Mouse (Mus musculus): ENCODE data around the gene Slc22a23.

Gene Slc22a23

DNA sequence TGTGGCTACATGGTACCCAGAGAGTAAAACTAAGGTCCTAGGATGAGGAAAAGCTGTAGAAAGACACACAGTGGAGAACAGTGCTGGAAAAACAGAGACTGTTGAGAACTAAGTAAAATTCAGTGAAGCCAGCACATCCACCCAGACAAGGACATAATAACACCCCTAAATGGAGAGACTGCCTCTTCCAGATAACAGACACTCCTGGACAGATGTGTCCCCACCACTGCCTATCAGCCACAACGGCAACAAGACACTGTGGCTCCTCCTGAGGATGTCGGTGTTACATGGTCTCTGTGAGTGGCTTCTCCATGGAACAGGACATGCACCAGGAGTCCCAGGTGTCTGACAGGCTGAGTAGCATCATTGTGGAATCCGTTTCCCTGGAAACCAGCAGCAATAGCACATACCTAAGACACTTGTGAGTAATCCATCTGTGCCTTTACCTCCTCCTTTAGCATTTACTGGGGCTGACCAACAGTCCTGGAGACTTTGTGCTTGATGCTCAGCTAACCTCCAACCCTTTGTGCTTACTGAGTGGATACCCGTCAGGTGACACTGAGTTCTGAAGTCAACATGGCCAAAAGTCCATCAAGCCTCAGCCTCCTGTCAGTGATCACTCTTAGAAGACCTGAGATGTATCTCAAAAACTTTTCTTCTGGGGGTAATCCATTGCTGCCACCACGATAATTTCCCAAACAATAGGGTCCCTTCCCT, 73.9 kb downstream of the Slc22a23 start:
- no peak for TF ChIP-seq GATA4 (IDR thresholded peaks at IDR 0.05; ENCODE audit: insufficient replicate concordance, low read length)

DNA sequence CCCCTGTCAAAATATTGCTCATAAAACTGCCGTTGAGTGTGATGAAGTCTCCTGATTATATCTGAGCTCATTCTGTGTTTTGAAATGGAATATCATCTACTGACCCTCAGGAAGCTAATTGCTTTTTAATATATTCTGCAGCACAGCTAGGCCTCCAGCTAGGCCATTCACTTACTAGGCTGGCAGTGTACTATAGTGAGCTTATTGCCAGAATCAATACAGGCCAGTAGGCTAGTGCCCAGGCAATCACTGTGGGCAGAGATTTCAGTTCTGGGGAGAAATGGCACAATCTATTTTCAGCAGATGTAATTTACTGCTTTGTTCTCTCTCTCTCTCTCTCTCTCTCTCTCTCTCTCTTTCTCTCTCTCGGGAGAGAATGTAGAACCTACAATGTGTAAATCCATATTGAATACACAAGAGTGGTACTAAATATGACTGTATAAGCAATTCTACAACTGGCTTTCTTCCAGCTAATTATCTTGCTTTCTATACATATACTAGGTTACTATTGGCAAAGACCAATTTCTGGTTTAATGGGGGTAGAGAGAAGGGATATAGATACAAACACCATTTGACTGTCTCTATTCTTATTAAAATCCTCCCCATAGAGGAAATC, 75.5 kb downstream of the Slc22a23 start:
- TF ChIP-seq GATA4 (IDR thresholded peaks at IDR 0.05; ENCODE audit: insufficient replicate concordance, low read length), result 0 out of 2 replicates have a peak, but pooled peaks have one; percentile 36

DNA sequence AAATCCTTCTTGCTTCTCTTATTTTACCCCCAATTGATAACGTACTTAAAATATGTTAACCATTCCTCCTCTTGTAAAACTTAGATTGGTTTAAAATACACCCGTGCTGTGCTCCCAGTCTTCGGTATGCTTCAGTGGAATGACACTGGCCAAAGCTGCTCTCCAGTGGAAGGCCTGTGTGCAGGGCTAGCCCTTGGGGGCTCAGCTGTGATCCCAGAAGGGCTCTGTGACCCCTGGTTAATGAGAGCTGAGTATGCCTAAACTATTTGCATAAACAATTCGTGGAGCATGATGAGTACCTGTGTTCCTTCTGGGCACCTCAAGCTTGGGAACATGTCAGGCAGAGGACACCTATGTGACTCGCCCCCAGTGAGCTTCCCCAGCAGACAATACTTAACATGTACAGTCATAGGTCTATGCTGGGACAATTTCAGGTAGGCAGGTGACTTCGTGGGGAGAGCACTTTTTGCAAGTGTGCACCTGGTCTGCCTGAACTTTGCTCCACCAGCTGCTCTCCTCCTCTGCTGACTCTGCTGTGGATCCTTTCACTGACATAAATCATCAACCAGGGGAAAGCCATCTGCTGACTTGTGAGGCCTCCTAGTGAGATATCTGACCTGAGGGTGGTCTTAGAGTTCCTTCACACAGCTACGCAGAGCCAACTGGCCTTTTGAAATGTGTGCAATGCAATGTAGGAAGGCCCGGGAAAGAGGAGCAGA, 77.9 kb downstream of the Slc22a23 start:
- TF ChIP-seq GATA4 (IDR thresholded peaks at IDR 0.05; ENCODE audit: insufficient replicate concordance, low read length), result no peak

DNA sequence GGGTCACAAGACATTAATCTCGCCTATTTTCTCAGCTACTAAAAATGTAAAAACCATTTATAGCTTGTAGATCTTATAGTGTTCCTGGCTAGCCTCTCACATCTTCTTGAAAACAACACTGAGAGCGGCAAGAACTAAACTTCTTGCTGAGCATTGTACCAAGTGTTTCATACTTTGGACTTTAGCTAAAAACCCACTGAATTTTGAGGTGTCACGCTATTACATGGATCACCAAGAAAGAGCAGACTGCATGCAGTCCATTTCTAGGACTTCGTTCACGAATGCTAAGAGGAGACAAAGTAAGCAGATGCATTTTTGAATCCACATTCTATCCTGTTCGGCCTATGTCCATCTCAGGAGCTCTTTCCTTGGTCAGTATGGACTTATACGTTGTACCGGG, 78.9 kb downstream of the Slc22a23 start:
- TF ChIP-seq GATA4 (IDR thresholded peaks at IDR 0.05; ENCODE audit: insufficient replicate concordance, low read length), result no peak

DNA sequence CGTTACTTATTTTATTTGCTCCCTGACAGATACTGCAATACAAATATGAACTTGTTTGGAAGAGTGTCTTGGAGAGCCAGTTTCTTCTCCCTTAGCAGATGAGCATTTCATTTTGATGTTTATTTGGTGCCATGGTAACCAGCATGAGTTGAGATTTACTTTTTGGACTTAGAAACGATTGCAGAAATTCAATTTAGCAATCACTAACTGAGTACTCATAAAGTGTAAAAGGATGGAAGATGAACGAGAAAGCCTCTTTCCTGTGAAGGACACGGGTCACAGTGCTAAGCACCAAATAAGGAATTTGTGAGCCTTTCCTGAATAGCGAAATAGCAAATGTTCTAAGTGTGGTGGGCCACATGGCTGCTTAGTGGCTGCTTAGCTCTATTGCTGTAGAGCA, 79.4 kb downstream of the Slc22a23 start:
- TF ChIP-seq GATA4 (IDR thresholded peaks at IDR 0.05; ENCODE audit: insufficient replicate concordance, low read length), result no peak

DNA sequence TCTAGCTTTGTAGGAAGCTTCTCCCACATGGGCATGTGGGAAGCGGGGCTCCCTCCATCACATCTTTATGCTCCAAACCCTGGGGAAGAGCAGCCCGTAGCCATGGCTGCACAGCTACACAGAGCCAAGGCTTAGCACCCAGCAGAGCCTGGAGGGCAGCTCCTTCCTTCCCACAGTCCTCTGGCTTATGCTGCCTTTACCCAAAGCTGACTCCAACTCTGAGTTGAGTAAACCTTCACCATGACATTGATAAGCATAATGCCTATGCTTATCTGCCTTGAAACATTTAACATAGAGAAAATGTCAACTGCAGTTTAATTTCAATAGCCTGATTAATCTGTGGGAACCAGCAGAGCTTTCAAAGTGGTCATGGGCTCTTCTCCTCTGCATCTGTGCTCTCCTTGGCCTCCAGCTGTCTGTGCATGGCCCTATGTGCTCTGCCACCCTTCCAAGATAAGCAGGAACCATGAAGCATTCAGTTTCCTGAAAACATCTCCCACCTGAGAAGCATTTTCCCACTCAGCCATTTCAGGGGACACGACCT, 79.9 kb downstream of the Slc22a23 start:
- no peak for TF ChIP-seq GATA4 (IDR thresholded peaks at IDR 0.05; ENCODE audit: insufficient replicate concordance, low read length)

DNA sequence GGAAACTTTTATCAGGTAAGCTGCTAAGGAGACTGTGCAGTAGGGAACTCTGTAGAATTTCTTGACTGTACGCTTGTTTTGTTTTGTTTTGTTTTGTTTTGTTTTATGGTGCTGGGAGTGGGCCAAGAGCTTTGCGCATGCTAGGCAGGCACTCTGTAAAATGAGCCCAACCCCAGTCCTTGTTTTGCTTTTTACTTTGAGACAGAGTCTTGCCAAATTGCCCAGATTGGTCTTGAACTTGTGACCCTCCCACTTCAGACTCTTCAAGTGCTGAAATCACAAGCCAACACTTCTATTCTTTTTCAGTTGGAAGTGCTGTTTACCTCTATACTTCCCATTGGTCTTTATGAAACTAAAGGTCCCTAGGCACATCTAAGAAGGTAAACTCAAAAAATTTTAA, 80.5 kb downstream of the Slc22a23 start:
- no peak for TF ChIP-seq GATA4 (IDR thresholded peaks at IDR 0.05; ENCODE audit: insufficient replicate concordance, low read length)

DNA sequence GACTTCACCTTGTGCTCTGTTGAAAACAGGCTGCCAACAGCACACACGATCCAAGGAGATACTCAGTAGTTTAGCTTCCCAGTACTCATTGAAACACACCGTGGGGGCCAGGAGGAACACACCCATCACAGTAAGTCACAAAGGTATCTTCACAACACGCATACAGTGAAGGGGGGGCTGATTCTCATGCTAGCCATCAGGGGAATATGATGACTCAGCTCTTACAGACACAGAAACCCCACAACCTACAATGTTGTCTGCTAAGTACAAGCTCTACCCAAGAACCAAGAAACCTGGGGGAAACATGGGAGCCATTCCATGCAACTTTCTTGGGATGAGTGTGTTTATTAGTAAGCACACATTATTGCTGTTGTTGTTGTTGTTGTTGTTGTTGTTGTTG, 86.2 kb downstream of the Slc22a23 start:
- TF ChIP-seq GATA4 (IDR thresholded peaks at IDR 0.05; ENCODE audit: insufficient replicate concordance, low read length), result no peak

DNA sequence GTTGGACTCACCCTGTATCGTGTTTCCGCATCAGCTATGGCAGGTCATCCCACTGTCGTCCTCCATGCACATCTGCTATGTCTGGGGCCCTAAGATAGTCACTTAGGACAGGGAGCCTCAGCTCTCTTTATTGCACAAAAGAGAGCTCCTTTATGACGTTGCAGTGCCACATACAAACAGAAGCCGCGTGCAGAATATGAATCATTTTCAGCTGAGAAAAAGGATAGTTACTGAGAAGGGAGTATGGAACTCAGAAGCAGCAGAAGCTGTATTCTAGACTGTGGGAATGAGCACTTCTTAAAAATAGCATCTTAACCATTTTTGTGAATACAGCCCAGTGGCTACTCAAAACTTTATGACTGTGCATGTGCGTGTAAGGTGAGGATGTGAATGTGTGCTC, 87.8 kb downstream of the Slc22a23 start:
- no peak for TF ChIP-seq GATA4 (IDR thresholded peaks at IDR 0.05; ENCODE audit: insufficient replicate concordance, low read length)

DNA sequence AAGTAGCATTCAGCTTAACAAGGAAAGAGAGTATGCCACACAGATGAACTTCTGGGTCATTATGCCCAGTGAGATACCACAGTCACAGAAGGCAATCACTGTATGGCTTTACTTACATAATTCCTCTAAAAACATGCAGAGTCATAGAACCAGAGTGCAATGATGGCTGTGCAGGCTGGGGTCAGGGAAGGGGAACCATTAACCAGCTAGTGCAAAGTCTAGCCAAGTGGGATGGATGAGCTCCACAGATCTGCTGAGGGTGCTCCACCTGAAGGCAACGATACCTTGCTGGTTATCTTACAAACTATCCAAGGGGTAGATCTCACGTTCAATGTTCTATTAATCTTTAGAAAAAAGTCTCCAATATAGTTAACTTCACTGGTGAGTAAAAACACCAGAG, 88.3 kb downstream of the Slc22a23 start:
- TF ChIP-seq GATA4 (IDR thresholded peaks at IDR 0.05; ENCODE audit: insufficient replicate concordance, low read length), result no peak

DNA sequence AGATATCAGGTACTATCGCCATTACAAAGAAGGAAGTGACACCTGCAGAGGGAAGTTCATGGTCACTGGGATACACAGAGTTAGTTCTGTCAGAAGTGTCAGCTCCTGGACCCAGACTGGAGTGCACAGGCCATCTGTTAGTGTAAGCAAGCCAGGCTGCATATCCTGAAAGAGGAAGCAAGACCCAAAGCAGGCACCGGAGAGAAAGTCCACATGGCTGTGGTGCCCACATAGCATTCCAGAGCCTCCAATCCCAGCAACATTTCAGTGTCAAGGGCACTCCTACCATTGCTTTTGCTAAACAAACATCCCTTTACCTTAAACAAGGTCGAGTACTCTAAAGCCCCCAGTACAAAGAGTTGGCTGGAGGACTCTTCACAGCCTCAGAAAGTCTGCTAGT, 89.7 kb downstream of the Slc22a23 start:
- no peak for TF ChIP-seq GATA4 (IDR thresholded peaks at IDR 0.05; ENCODE audit: insufficient replicate concordance, low read length)

DNA sequence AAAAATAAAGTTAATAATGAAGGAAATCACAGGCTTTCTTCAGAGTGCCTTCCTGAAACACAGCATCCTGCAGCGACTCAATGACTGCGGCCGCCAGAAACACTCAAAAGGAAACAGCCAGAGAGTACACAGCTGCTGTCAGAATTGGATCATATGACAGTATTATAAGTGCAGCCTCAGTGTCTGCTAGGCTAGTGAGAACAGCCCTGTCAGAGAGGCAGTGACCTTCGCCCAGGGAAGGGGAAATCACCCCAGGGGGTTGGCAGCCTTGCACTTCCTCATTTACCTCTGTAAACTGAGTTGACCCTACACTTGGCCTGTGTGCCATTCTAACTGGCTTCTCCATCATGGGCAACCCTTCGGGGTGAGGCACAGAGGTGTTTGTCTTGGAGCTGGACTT, 90.3 kb downstream of the Slc22a23 start:
- TF ChIP-seq GATA4 (IDR thresholded peaks at IDR 0.05; ENCODE audit: insufficient replicate concordance, low read length), result no peak

DNA sequence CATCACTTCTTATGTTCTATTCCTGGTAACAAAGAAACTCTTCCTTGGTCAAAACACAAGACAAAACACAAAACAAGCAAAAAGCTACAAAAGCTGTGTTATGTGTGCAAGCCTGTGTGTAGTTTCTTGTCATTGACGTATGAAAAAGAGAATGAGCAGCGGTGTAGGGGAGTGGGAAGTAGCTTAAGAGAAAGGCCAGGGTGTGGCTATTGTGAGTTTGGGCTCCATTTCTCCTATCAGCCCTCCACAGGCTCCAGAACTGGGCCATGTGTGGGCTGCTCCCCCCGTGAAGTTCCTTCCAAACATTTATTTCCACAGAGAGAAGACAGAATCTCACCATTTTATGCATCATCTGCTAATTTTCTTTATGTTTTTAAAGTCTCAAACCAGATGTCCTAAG, 91.2 kb downstream of the Slc22a23 start:
- TF ChIP-seq GATA4 (IDR thresholded peaks at IDR 0.05; ENCODE audit: insufficient replicate concordance, low read length), result no peak

DNA sequence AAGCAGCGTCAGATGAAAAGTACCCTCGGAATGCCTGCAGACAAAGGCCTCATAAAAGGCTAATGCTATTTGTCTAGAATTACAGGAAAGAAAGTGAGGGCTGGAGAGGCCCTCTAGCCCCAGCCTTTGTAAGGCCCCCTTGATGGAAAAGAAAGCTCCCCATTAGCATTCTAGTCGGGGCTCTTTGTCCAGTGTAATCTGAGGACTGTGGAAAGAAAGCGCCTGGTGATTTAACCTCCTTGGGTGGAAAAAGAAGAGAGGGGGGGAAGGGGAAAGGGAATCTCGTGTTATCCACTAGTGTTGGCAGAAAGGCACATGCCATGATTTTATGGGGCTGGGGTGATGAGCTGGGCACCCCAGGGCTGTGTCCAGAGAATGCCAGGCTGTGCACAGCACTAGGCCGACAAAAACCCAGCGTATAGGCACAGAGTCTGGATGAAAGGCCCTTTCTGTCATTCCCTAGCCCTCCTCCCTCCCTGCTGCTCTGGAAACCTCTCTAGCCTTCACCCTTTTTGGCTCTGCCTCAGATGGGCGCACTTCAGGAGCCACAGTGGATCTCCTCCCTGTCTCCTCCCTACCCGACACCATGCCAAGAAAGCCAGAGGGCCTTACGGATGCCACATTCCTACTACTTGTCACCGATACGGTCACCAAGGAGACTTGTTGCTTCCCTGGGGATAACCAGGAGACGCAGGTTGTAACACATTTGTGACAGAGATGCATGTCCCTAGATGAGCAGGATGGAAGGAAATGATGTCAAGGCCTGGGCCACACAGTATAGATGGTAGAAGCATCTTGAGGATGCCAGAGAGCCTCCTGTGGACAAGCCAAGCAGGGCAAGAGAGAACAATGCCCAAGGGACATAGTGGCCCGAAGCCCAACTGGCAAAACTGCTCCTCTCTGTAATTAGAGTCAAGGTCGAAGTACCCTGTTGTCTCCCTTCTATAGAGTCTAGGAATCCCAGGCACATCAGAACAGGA, 95.8 kb downstream of the Slc22a23 start:
- TF ChIP-seq GATA4 (IDR thresholded peaks at IDR 0.05; ENCODE audit: insufficient replicate concordance, low read length), result no peak

DNA sequence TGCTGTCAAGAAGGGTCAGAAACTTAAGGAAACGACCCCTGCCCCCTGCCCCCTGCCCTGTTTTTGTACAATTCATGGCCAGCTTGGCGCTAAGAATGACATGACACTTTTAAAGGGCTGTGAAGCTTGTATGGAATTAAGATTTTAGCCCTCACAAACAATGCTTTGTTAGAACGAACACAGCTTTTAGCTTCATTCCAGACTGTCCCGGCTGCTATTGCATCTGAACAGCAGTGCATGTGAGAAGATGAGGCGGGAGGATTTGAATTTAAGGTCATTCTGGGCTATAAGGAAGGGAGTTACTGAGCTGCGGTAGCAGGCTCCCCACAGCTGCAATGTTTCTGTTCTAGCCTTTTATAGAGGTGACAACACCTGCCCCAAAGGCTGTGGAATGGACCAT, 96.9 kb downstream of the Slc22a23 start:
- no peak for TF ChIP-seq GATA4 (IDR thresholded peaks at IDR 0.05; ENCODE audit: insufficient replicate concordance, low read length)

Data from liver, adult (tissue).